Mouse (Mus musculus) testis, adult 2 months (tissue): Measurements from ENCODE around the gene Pcbp1.

ENCODE experiments used
- CTCF ChIP-seq: fragments of 200-500 bp; IDR thresholded peaks from 2 replicates; pipeline ENCODE4 v1.5.1; 2012; ENCODE audit warnings: low read depth, mild to moderate bottlenecking, inconsistent platforms, low read length, moderate library complexity; ENCODE audit not compliant: control insufficient read depth, insufficient read depth, insufficient replicate concordance
- POLR2A ChIP-seq: fragments of 200-500 bp; IDR thresholded peaks from 2 replicates; pipeline ENCODE4 v1.6.1; 2012; ENCODE audit warnings: low read depth, mild to moderate bottlenecking, inconsistent platforms, low read length, moderate library complexity; ENCODE audit not compliant: control insufficient read depth

DNA sequence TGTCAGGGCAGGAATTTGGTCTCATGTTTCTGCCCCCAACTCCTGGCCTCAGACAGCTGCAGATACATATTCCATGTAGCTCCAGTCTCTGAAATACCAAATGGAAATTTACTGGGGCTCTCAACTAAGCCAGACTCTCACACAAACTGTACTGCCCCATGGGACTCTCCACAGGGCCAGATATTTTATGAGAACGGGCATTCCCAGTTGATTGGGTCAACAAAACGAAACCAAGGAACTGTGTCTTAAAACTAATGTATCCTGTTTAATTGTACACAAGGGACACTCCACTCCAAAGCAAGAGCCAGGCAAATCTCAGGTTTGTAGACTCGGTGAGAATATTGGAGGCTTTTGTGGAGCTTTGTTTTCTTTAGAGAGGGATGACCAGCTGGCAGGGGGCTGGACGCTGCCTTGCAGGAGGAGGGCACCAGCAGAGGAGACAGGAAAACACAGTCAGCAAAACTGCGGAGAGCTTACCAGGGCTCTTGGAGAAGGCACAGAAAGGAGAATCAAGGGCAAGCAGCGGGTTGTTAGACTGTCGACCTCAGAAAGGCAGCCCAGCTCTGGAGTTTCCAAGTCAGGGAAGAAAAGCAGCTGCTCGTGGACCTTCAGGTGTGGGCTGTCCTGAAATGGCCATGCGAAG lies 45.8 kb downstream of the Pcbp1 start:
- no peak for TF ChIP-seq CTCF
- no peak for TF ChIP-seq POLR2A
